Mouse (Mus musculus) retina, postnatal 7 days (tissue): ENCODE results near the gene Dag1.
"Not testable (repeated sequence)": the region's sequence is repeated elsewhere in the genome, so short reads cannot be mapped to it uniquely, and the experiment has no call there.

ENCODE experiments used
- DNase-seq: peaks from one replicate; pipeline ENCODE4 v3.0.0-alpha.2; 2012; ENCODE audit warnings: low read depth, low spot score

Dag1 gene

DNA sequence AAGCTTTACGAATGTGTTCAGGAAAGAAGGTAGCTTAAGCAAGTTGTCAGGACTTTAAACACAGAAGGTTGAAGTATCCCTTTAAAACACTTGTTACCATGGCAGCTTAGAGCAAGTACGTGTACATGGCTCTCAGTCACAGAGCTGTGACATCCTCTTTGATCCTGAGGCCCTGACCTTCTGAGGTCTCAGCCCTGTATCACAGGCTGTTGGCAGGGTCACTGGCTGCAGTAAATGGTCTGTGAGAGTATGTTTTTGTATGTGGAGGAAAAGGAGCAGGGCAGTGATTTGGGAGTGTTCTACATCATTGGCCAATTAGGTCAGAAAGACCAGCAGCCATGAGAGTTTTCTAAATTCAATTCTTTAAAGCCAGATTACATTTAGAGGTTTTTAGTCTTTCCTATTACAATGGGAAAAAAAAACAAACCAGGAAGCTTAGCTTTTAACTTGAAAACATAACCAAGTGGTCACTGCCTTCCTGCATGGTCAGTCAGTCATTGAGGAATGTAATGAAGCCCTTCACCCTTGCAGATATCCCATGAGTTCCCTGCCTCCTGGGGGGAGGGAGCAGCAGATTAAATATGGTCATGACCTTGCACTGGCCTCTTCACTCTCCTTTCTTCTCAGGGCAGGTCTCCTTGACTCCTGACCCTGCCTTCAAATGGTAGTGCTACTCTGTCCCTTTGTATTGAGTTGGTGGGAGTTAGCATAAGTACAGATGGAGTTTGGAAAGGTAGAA, 35.7 kb downstream of the Dag1 start:
- no peak for DNase-seq

DNA sequence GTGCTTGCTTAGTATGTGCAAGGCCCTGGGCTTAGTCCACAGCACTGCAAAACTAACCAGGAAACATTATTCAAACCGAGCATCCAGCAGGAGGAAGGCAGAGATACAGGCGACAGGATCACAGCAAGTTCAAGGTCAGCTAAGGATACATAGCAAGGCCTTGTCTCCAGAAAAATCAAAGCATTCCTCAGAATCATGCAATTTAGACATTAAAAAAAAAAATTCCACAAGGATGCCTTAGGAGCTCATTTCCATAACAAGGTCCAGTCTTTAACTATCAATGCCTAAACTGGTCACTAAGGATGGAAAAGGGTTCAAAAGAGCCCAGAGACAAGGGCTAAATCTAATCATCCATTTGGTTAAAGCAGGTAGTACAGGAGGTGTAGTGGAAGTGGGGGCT, 38.6 kb downstream of the Dag1 start:
- DNase-seq, result no peak

DNA sequence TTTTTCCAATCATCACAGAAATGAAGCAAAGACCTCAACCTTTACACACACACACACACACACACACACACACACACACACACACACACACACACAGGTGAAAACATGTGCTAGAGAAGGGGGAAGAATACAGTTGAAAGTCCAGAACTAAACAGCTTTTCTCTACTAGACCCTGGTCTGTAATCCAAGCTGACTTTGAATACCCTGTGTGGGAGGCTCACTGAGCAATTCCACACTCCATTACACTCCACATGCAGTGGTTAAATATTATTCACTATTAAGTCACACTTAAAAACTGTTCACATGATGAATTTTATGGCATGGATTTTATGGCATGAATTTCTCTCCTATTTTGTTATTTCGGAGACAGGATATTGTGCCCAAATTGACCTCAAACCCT, 40.1 kb downstream of the Dag1 start:
- DNase-seq, result no peak

GRCm38 (mm10) chr9:108221566-108221965, 42.2 kb downstream of the Dag1 start:
- no peak for DNase-seq

DNA sequence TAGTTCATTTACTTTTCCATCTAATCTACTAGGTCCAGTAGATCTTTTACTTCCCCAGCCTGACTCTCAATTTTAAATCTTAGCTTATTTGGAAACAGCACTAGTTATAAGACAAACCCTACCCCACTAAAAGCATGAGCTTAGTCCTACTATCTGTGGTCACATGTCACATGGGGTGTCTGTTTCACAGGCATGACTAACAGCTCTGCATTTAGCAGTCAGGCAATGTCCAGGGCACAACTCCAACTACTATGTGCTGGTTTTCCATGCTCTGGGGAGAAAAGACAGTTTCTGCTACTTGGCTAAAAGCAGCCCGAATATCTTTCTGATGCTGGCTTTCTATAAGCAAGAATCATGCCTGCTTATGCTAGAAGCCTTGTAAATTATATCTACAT, 43.4 kb downstream of the Dag1 start:
- no peak for DNase-seq

- no peak for DNase-seq
Measured at GRCm38 (mm10) chr9:108219766-108220379, 43.9 kb downstream of the Dag1 start.

GRCm38 (mm10) chr9:108217936-108218543, 45.7 kb downstream of the Dag1 start:
- no peak for DNase-seq

DNA sequence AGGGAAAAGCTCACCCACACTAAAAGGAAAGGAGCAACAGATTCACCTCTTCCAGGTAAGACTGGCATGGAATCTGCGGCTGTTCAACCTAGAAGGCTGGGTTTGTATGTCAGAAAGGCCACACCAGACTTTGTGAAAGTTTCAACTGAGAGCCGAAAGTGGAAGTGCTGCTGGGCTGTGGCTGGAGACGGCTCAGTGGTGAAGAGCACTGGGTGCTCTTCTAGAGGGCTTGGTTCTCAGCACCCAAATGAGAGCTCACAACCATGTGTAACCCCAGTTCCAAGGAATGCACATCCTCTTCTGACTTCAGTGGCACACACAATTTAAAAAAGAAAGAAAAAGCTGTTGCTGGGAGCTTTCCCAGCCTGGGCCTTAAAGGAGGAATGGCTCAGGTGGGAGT, 46.4 kb downstream of the Dag1 start:
- DNase-seq, result no peak

- no peak for DNase-seq
Measured at GRCm38 (mm10) chr9:108213105-108213504, 50.7 kb downstream of the Dag1 start.

GRCm38 (mm10) chr9:108212426-108212825, 51.3 kb downstream of the Dag1 start:
- no peak for DNase-seq

GRCm38 (mm10) chr9:108205571-108205901, 58.2 kb downstream of the Dag1 start:
- DNase-seq, result no peak

DNA sequence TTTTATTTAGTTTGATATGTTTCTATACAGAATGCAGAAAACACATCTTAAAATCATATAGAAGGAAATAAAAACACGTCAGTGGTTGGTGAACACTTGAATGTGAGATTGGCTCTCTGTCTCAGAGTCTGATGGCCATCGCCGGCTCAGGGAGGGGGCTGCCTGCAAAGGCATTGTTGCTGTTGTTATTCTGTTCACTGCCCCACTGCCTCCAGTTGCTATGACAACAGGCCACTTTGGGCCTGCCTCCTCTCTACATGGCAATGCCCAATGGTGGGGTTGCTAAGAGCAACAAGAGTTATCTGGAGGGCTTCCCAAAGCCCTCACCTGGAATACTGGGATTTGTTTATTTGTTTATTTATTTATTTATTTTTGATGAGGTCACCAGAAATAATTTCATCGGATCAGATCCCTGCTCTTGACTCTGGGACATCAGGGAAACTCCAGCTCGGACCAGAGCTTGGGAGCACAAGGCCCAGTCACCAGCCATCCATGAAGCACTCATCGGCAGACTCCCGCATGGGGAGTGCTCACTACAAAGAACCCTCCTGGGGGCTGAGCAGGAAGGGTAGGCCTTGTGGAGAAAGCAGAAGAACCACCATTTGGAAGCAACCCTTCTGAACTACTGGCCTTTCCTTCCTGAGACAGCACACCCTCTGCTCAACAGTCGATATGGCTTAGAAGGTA, 58.7 kb downstream of the Dag1 start:
- no peak for DNase-seq

- DNase-seq, result no peak
Measured at GRCm38 (mm10) chr9:108203015-108203414, 60.7 kb downstream of the Dag1 start.

- no peak for DNase-seq
Measured at GRCm38 (mm10) chr9:108202169-108202568, 61.6 kb downstream of the Dag1 start.

DNA sequence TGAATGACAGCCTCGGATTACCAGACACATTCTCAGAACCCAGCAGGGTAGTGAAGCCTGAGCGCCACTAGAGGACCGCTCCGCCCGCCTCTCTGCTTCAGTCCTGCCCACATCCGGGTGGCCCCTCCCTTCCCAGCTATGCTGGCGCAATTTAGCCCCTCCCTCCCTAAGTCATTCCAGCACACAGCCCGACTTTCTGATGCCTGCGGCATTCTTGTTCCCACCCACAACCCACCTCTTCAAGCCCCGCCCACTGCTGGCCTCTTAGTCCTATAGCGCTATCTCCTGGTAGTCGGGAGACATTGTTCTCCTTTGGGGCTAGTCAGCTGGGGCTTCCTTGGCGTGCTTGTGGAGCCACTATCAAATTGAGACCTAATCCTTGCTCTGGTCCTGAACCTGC, 62.6 kb downstream of the Dag1 start:
- DNase-seq, result peak; percentile 88

DNA sequence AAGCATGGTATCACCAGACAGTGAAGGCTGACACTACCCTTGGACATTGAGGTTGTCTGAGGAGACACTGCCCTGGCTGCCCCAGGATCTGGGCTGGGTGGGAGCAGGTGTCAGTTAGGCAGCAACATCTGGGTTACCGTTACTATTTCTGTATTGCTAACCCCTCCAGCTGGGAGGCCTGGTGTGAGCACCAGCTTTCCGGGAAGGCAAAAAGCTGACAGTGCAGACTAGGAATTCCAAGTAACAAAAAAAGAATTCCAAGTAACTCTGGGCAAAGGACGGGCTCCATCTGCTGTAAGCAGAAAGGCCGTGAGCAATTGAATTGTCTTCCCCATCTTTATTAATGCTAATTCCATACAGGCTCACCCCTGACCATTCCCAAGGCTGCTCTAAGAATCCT, 65.1 kb downstream of the Dag1 start:
- no peak for DNase-seq

DNA sequence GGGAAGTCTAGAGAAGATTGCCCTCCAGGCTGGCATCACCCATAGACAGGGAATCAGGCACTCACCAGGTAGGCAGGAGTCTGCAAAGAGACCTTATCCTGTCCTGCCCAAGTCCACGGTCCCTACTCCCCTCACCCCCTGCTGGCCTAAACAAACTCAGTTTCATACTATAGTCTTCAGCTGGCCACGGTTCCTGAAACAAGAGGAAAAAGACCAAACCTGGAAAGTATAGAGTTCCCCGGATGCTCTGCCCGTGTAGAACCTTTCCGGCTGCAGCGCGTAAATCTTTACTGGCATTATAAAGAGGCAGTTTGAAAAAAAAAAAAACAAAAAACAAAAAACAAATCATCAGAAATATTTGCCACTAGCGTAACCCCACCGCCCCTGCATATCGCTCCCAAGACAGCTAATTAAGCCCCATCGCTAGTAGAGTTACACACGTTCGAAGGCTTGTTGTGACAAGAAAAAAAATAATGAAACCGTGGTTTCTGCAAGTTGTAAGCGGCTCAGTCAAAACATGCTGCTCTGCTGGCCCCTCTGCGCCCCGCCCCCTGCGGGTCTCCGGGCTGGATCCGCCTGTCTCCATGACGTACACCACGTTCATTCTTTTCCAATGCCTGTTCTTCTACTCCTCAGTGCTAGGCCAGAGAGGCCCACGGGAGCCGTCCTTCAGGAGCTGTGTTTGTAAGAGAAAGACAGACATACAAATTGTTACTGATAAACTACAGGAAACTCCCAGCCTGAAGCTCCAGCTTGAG, 66.7 kb downstream of the Dag1 start:
- no peak for DNase-seq

DNA sequence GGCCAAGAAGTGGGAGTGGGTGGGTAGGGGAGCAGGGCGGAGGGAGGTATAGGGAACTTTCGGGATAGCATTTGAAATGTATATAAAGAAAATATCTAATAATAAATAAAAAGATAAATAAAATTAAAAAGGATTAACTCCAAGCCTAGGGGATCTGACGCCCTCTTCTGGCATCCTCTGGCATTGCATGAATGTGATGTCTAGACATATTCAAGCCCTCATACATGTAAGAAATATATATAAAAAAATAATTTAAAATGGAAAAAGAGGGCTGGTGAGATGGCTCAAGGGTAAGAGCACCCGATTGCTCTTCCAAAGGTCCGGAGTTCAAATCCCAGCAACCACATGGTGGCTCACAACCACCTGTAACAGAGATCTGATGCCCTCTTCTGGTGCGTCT, 67.5 kb downstream of the Dag1 start:
- DNase-seq, result not testable (repeated sequence)

DNA sequence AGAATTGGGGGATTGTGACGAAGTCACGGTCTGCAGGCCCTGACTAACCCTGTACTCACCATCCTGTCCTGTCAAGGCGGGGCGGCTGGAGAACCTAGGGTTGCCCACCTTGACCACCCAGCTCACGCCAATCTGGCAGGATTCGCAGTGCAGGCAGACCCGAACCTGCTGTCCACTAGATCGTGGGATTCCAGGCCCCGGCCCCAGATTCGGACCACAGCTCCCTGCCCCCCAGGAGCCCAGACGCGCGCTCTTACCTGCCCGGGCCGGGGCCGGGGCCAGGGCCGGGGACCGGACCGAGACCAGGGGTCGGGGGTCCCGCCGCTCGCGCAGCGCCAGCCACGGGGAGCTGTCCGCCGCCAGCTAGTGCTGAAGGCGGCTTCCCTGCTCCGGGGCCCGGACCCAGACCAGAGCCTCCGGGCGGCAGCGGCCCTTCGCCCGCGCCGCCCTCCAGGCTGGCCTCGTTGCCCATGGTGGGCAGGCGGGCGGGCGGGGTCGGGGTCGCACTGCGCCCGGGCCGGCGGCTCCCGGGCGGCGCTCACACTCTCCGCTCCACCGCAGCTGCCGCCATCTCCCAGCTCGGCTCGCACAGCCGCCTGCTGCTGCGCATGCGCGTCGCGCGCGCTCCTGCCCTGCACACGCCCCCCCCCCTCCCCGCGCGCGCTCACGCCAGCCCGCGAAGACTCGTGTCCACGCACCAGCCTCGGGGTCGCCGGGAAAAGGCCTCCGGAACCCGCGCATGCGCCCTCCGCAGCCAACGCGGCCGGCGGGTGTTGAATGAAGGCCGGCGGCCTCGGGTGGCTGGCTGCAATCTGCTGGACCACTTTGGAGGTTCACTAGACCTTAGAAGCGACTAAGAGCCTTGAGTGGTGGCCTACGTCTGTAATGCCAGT, 73.7 kb downstream of the Dag1 start, which contains the start of gene Bsn:
Gene Bsn (minus strand): TSS at position 598 of the 893 bp plus-strand sequence.
- peak; percentile 89 for DNase-seq

- DNase-seq, result no peak
Measured at GRCm38 (mm10) chr9:108189488-108189786, 74.3 kb downstream of the Dag1 start.

- no peak for DNase-seq
Measured at GRCm38 (mm10) chr9:108189023-108189422, 74.7 kb downstream of the Dag1 start.
